Mouse (Mus musculus) forebrain, embryonic 15.5 days (tissue): ENCODE data around the gene Aurkb. TPM values are rescaled to one million over a fixed set of nuclear protein-coding genes. Genes with fewer than 3 reads are reported as not detected.

ENCODE experiments used
- ATAC-seq: fragments of 200-750 bp; cut with Nextera tagmentation; replicated peaks from 2 replicates; pipeline ENCODE4 v1.8.0; 2017; ENCODE audit warnings: mild to moderate bottlenecking, moderate TSS enrichment, moderate library complexity
- H3K27ac ChIP-seq: fragments of 300-500 bp; sonication (generic); replicated peaks from 2 replicates; pipeline ENCODE4 v1.5.1; 2015; ENCODE audit warnings: mild to moderate bottlenecking, inconsistent platforms
- H3K27me3 ChIP-seq: fragments of 300-500 bp; sonication (generic); 2 replicates; pipeline ENCODE4 v1.6.1; 2015; ENCODE audit warnings: inconsistent platforms
- H3K36me3 ChIP-seq: fragments of 300-500 bp; sonication (generic); 2 replicates; pipeline ENCODE4 v1.6.1; 2015; ENCODE audit warnings: mild to moderate bottlenecking, inconsistent platforms
- H3K4me1 ChIP-seq: fragments of 300-500 bp; sonication (generic); 2 replicates; pipeline ENCODE4 v1.6.1; 2015; ENCODE audit warnings: inconsistent platforms
- H3K4me2 ChIP-seq: fragments of 300-500 bp; sonication (generic); replicated peaks from 2 replicates; pipeline ENCODE4 v1.6.1; 2015; ENCODE audit warnings: mild to moderate bottlenecking, inconsistent platforms
- H3K4me3 ChIP-seq: fragments of 300-500 bp; sonication (generic); 2 replicates; pipeline ENCODE4 v1.5.1; 2015; ENCODE audit warnings: mild to moderate bottlenecking, inconsistent platforms
- H3K9ac ChIP-seq: fragments of 300-500 bp; sonication (generic); replicated peaks from 2 replicates; pipeline ENCODE4 v1.6.1; 2015; ENCODE audit warnings: mild to moderate bottlenecking, inconsistent platforms
- H3K9me3 ChIP-seq: fragments of 300-500 bp; sonication (generic); 2 replicates; pipeline ENCODE4 v1.6.1; 2016; ENCODE audit warnings: inconsistent platforms
- WGBS: fragments of 180-500 bp; shearing (Covaris S2); methylation state at CpG from one replicate; pipeline ENCODE4 v1.1.7; 2015; ENCODE audit warnings: mixed read lengths; 5-methylcytosine and 5-hydroxymethylcytosine counted together
- polyA plus RNA-seq: library from polyadenylated mRNA; unstranded; fragments of >200 nt; fragmentation: Nextera tagmentation; extraction: Ambion mirVana; gene quantifications from 2 replicates; pipeline ENCODE4 v1.2.1, GENCODE M21; 2015

The Aurkb gene
- polyA plus RNA-seq, 1 experiment from 2014 or later, result 68.3 TPM

DNA sequence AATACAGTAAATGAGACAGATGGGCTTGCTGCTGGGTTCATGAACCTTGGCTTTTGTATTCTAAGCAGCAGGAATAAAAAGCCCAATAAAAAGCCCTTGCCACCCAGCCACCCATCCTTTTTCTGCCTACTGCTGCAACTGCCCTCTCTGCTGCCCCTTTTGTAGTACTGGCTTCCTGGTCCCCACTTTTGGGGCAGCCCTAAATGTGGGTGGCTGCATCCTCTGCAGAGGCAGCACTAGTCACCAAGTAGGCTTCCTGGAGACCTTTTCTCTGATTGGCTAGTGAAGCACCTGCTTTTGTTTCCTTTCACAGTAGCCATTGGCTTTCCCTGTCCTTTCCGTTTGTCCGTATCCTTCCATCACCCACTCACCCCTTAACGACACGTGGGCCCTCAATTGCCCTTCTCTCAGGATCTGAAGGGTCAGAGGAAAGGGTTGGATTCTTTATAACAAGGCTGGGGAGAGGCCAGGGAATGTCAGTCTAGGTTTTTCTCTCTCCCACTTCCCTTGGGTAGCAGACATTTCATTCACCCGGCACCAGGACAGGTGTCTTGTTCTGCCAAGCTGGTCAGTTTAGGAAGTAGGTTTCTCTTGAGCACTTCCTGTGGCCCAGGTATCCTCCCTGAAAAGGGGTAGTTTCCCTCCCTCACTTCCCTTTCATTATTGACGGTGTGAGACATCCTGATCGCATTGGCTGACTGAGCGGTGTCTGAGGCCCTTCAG lies 52.8 kb downstream of the Aurkb start:
- Histone ChIP-seq H3K4me3 (peak overlapping the region; percentile 56), H3K36me3 (peaks cover 15% of the 10 kb centered on the region), H3K9me3 (no peaks in the 10 kb centered on the region), H3K4me2 (peak overlapping the region; percentile 69), H3K27me3 (no peaks in the 10 kb centered on the region), H3K9ac (peak overlapping the region; percentile 29), H3K27ac (peak overlapping the region; percentile 82), H3K4me1 (peaks cover 65% of the 10 kb centered on the region)
- ATAC-seq, result no peak
- WGBS, result 13% methylated on average over 8 of the region's 8 CpGs

- H3K4me1 ChIP-seq, result peaks cover 65% of the 10 kb centered on the region
- peaks cover 21% of the 10 kb centered on the region for H3K36me3 ChIP-seq
- peak overlapping the region; percentile 61 for H3K9ac ChIP-seq
- no peaks in the 10 kb centered on the region for H3K27me3 ChIP-seq
- WGBS, result under 1% methylated on average over 19 of the region's 19 CpGs
- H3K27ac ChIP-seq, result peak overlapping the region; percentile 82
- H3K4me2 ChIP-seq, result peak overlapping the region; percentile 69
- no peak for ATAC-seq
- H3K9me3 ChIP-seq, result no peaks in the 10 kb centered on the region
- H3K4me3 ChIP-seq, result peak overlapping the region; percentile 56
Observed at GRCm38 (mm10) chr11:69098762-69099091, 53.3 kb downstream of the Aurkb start.

- WGBS, result under 1% methylated on average over 22 of the region's 22 CpGs
- Histone ChIP-seq H3K4me1 (peaks cover 60% of the 10 kb centered on the region), H3K4me2 (peak overlapping the region; percentile 69)
Observed at GRCm38 (mm10) chr11:69099177-69099914, 53.9 kb downstream of the Aurkb start.

DNA sequence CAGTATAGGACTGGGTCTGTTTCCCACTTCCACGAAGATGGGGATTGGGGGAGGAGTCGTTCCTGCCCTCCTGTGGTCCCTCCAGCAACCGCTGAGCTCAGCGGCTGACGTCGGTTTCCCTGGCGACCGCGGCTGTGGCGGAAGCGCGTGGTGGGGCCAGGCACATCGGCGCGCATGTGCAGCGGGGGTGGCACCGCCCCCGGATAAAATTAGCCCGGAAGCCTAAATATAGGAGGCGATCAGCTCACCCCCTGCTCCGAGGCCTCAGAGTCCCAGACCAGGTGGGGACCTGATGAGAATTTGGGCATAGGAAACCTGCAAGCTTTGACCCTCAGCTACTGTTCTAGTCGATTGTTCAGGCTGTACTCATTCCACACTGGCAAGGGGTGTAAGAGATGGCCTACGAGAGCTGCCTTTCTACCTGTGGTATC lies 54.5 kb downstream of the Aurkb start:
- peaks cover 58% of the 10 kb centered on the region for H3K4me1 ChIP-seq
- H3K27me3 ChIP-seq, result no peaks in the 10 kb centered on the region
- H3K4me2 ChIP-seq, result peak overlapping the region; percentile 69
- WGBS, result under 1% methylated on average over 23 of the region's 23 CpGs
- peak overlapping the region; percentile 82 for H3K27ac ChIP-seq
- H3K9ac ChIP-seq, result peak overlapping the region; percentile 61
- H3K4me3 ChIP-seq, result peak overlapping the region; percentile 56
- no peaks in the 10 kb centered on the region for H3K9me3 ChIP-seq
- H3K36me3 ChIP-seq, result peaks cover 32% of the 10 kb centered on the region
- ATAC-seq, result peak; percentile 27

More at GRCm38 (mm10) chr11:69099177-69099914, 53.9 kb downstream of the Aurkb start:
- Histone ChIP-seq H3K27ac (peak overlapping the region; percentile 82), H3K4me3 (peak overlapping the region; percentile 56), H3K9ac (peak overlapping the region; percentile 61), H3K36me3 (peaks cover 27% of the 10 kb centered on the region), H3K27me3 (no peaks in the 10 kb centered on the region), H3K9me3 (no peaks in the 10 kb centered on the region)
- ATAC-seq, result no peak

GRCm38 (mm10) chr11:69100639-69101360 lies 55.4 kb downstream of the Aurkb start:
- Histone ChIP-seq H3K4me3 (peak overlapping the region; percentile 56), H3K27me3 (no peaks in the 10 kb centered on the region), H3K4me1 (peaks cover 50% of the 10 kb centered on the region), H3K27ac (no peak overlapping the region), H3K36me3 (peaks cover 38% of the 10 kb centered on the region), H3K9me3 (no peaks in the 10 kb centered on the region), H3K4me2 (peak overlapping the region; percentile 69), H3K9ac (peak overlapping the region; percentile 61; the same call in 1 of the 2 replicates)
- 88% methylated on average over 20 of the region's 20 CpGs for WGBS
- no peak for ATAC-seq

Other genes with a start within 250 kb of the Aurkb start
- 86.4 and 92.3 TPM in 2 replicates for gene Ndel1, start 173.8 kb upstream of the Aurkb start, polyA plus RNA-seq
- 0.06 TPM in 1 of 2 replicates, not detected in the other for gene Rnf222, start 157.1 kb upstream of the Aurkb start, polyA plus RNA-seq
- gene Rpl26, start 144.1 kb upstream of the Aurkb start, polyA plus RNA-seq, result 638 and 670 TPM in 2 replicates
- gene Odf4, start 118.6 kb upstream of the Aurkb start, polyA plus RNA-seq, result 0.31 and 0.32 TPM in 2 replicates
- 7.0 and 8.2 TPM in 2 replicates for gene Arhgef15, start 88.2 kb upstream of the Aurkb start, polyA plus RNA-seq
- gene Slc25a35, start 77.5 kb upstream of the Aurkb start, polyA plus RNA-seq, result 1.5 and 1.7 TPM in 2 replicates
- gene Rangrf, start 70.5 kb upstream of the Aurkb start, polyA plus RNA-seq, result 37.0 and 39.3 TPM in 2 replicates
- gene Pfas, start 37.2 kb upstream of the Aurkb start, polyA plus RNA-seq, result 22.5 and 26.3 TPM in 2 replicates
- gene Ctc1, start 29.7 kb upstream of the Aurkb start, polyA plus RNA-seq, result 65.9 and 67.8 TPM in 2 replicates
- 12.8 and 15.4 TPM in 2 replicates for gene Borcs6, start 14.1 kb downstream of the Aurkb start, polyA plus RNA-seq
- gene Tmem107, start 25.2 kb downstream of the Aurkb start, polyA plus RNA-seq, result 47.6 and 50.5 TPM in 2 replicates
- gene Vamp2, start 42.8 kb downstream of the Aurkb start, polyA plus RNA-seq, result 179 and 188 TPM in 2 replicates
- 7.6 and 8.2 TPM in 2 replicates for gene Per1, start 49.6 kb downstream of the Aurkb start, polyA plus RNA-seq
- gene Hes7, start 74.8 kb downstream of the Aurkb start, polyA plus RNA-seq, result 0.42 and 0.46 TPM in 2 replicates
- gene 9130213A22Rik, start 76.9 kb downstream of the Aurkb start, polyA plus RNA-seq, result 0.31 and 0.38 TPM in 2 replicates
- 2.2 and 3.6 TPM in 2 replicates for gene Aloxe3, start 80.2 kb downstream of the Aurkb start, polyA plus RNA-seq
- not detected in 2 replicates for gene Alox12b, start 111.3 kb downstream of the Aurkb start, polyA plus RNA-seq
- 0.05 TPM in 1 of 2 replicates, not detected in the other for gene Alox8, start 152.2 kb downstream of the Aurkb start, polyA plus RNA-seq
- 0.47 and 0.52 TPM in 2 replicates for gene Gucy2e, start 191.4 kb downstream of the Aurkb start, polyA plus RNA-seq